Mouse (Mus musculus) neural tube, embryonic 14.5 days (tissue): Measurements from ENCODE around the gene Atp6v1g2. TPM values are rescaled to one million over a fixed set of nuclear protein-coding genes. Genes with fewer than 3 reads are reported as not detected.

ENCODE experiments used
- ATAC-seq: fragments of 200-750 bp; cut with Nextera tagmentation; 2 replicates; pipeline ENCODE4 v1.8.0; 2017; ENCODE audit warnings: low read depth, mild to moderate bottlenecking, moderate TSS enrichment, moderate library complexity
- H3K27ac ChIP-seq: fragments of 300-500 bp; sonication (generic); 2 replicates; pipeline ENCODE4 v1.5.1; 2014; ENCODE audit warnings: low read depth, mild to moderate bottlenecking, control low read depth, low read length, moderate library complexity, mixed read lengths
- H3K27me3 ChIP-seq: fragments of 300-500 bp; sonication (generic); 2 replicates; pipeline ENCODE4 v1.6.1; 2014; ENCODE audit warnings: low read length; ENCODE audit not compliant: control insufficient read depth, insufficient read depth
- H3K36me3 ChIP-seq: fragments of 300-500 bp; sonication (generic); 2 replicates; pipeline ENCODE4 v1.6.1; 2014; ENCODE audit warnings: low read length, mixed read lengths; ENCODE audit not compliant: control insufficient read depth, insufficient read depth
- H3K4me1 ChIP-seq: fragments of 300-500 bp; sonication (generic); 2 replicates; pipeline ENCODE4 v1.6.1; 2014; ENCODE audit warnings: low read length; ENCODE audit not compliant: control insufficient read depth, insufficient read depth
- H3K4me2 ChIP-seq: fragments of 300-500 bp; sonication (generic); 2 replicates; pipeline ENCODE4 v1.6.1; 2014; ENCODE audit warnings: mild to moderate bottlenecking, low read depth, low read length, control low read depth
- H3K4me3 ChIP-seq: fragments of 300-500 bp; sonication (generic); 2 replicates; pipeline ENCODE4 v1.5.1; 2014; ENCODE audit warnings: low read depth, low read length, control low read depth, mixed read lengths
- H3K9ac ChIP-seq: fragments of 300-500 bp; sonication (generic); replicated peaks from 2 replicates; pipeline ENCODE4 v1.6.1; 2014; ENCODE audit warnings: low read depth, mild to moderate bottlenecking, control low read depth, low read length, mixed read lengths
- H3K9me3 ChIP-seq: fragments of 300-500 bp; sonication (generic); 2 replicates; pipeline ENCODE4 v1.6.1; 2016; ENCODE audit warnings: low read length; ENCODE audit not compliant: control insufficient read depth
- WGBS: fragments of 180-500 bp; shearing (Covaris S2); extraction: QIAGEN DNeasy Blood & Tissue Kit; methylation state at CpG from one replicate; pipeline ENCODE4 v1.1.7; 2014; 5-methylcytosine and 5-hydroxymethylcytosine counted together
- polyA plus RNA-seq: library from polyadenylated mRNA; unstranded; fragments of >200 nt; fragmentation: Nextera tagmentation; extraction: Ambion mirVana; gene quantifications from 2 replicates; pipeline ENCODE4 v1.2.1, GENCODE M21; 2014

Gene Atp6v1g2
- polyA plus RNA-seq, 1 experiment from 2014 or later: 154 TPM

GRCm38 (mm10) chr17:35218516-35219193 lies 14.8 kb upstream of the Atp6v1g2 start:
- Histone ChIP-seq H3K9me3 (no peaks in the 10 kb centered on the region), H3K4me1 (no peaks in the 10 kb centered on the region), H3K36me3 (peaks cover 9% of the 10 kb centered on the region; the same call in 1 of the 2 replicates), H3K27me3 (no peaks in the 10 kb centered on the region), H3K4me3 (no peak overlapping the region), H3K9ac (no peak overlapping the region), H3K4me2 (no peak overlapping the region), H3K27ac (no peak overlapping the region)
- 82% methylated on average over 18 of the region's 18 CpGs for WGBS
- no peak for ATAC-seq

GRCm38 (mm10) chr17:35219601-35220041 lies 13.8 kb upstream of the Atp6v1g2 start:
- no peaks in the 10 kb centered on the region for H3K27me3 ChIP-seq
- no peak overlapping the region for H3K27ac ChIP-seq
- no peak for ATAC-seq
- H3K9ac ChIP-seq: no peak overlapping the region
- no peak overlapping the region for H3K4me2 ChIP-seq
- 90% methylated on average over 6 of the region's 6 CpGs for WGBS
- no peak overlapping the region for H3K4me3 ChIP-seq
- no peaks in the 10 kb centered on the region for H3K9me3 ChIP-seq
- H3K4me1 ChIP-seq: no peaks in the 10 kb centered on the region
- peaks cover 9% of the 10 kb centered on the region; the same call in 1 of the 2 replicates for H3K36me3 ChIP-seq

GRCm38 (mm10) chr17:35220156-35220952 lies 13.1 kb upstream of the Atp6v1g2 start, which contains the start of gene Gm16181:
Gm16181 (plus strand) TSS chr17:35220834.
- Histone ChIP-seq H3K4me2 (no peak within 1 kb of the TSS), H3K27ac (no peak within 1 kb of the TSS), H3K9me3 (no peaks in the 10 kb centered on the region), H3K36me3 (peaks cover 9% of the 10 kb centered on the region; the same call in 1 of the 2 replicates), H3K9ac (no peak within 1 kb of the TSS), H3K4me1 (no peaks in the 10 kb centered on the region), H3K27me3 (no peaks in the 10 kb centered on the region), H3K4me3 (no peak within 1 kb of the TSS)
- WGBS: 85% methylated on average over 28 of the region's 28 CpGs
- ATAC-seq: no peak

- 74% methylated on average over 6 of the region's 6 CpGs for WGBS
These were observed 11.2 kb upstream of the Atp6v1g2 start for GRCm38 (mm10) chr17:35222299-35222698.

GRCm38 (mm10) chr17:35224641-35225040 lies 8.8 kb upstream of the Atp6v1g2 start:
- Histone ChIP-seq H3K4me3 (no peak overlapping the region), H3K9me3 (no peaks in the 10 kb centered on the region), H3K36me3 (peaks cover 22% of the 10 kb centered on the region), H3K4me1 (no peaks in the 10 kb centered on the region), H3K27ac (no peak overlapping the region), H3K4me2 (no peak overlapping the region), H3K9ac (no peak overlapping the region), H3K27me3 (no peaks in the 10 kb centered on the region)
- no peak for ATAC-seq
- 95% methylated on average over 4 of the region's 4 CpGs for WGBS

More at GRCm38 (mm10) chr17:35222299-35222698, 11.2 kb upstream of the Atp6v1g2 start:
- 0 out of 2 replicates have a peak overlapping the region, but pooled peaks have one; percentile 10 for H3K27ac ChIP-seq
- no peak overlapping the region for H3K4me2 ChIP-seq
- peaks cover 9% of the 10 kb centered on the region; the same call in 1 of the 2 replicates for H3K36me3 ChIP-seq
- no peaks in the 10 kb centered on the region for H3K9me3 ChIP-seq
- no peaks in the 10 kb centered on the region for H3K4me1 ChIP-seq
- no peak for ATAC-seq
- no peak overlapping the region for H3K4me3 ChIP-seq
- no peak overlapping the region for H3K9ac ChIP-seq
- H3K27me3 ChIP-seq: no peaks in the 10 kb centered on the region

- Histone ChIP-seq H3K27ac (no peak overlapping the region), H3K9me3 (no peaks in the 10 kb centered on the region), H3K27me3 (no peaks in the 10 kb centered on the region), H3K36me3 (peaks cover 21% of the 10 kb centered on the region), H3K9ac (no peak overlapping the region), H3K4me3 (no peak overlapping the region), H3K4me1 (no peaks in the 10 kb centered on the region), H3K4me2 (no peak overlapping the region)
- no peak for ATAC-seq
- 96% methylated on average over 5 of the region's 5 CpGs for WGBS
These were observed 8.0 kb upstream of the Atp6v1g2 start for GRCm38 (mm10) chr17:35225456-35225855.

- no peaks in the 10 kb centered on the region for H3K27me3 ChIP-seq
- H3K27ac ChIP-seq: no peak overlapping the region
- ATAC-seq: no peak
- no peak overlapping the region for H3K9ac ChIP-seq
- H3K9me3 ChIP-seq: no peaks in the 10 kb centered on the region
- 94% methylated on average over 14 of the region's 14 CpGs for WGBS
- peaks cover 22% of the 10 kb centered on the region for H3K36me3 ChIP-seq
- no peak overlapping the region for H3K4me3 ChIP-seq
- no peaks in the 10 kb centered on the region for H3K4me1 ChIP-seq
- H3K4me2 ChIP-seq: no peak overlapping the region
These were observed 6.9 kb upstream of the Atp6v1g2 start for GRCm38 (mm10) chr17:35226561-35227046.

GRCm38 (mm10) chr17:35231022-35231421 lies 2.4 kb upstream of the Atp6v1g2 start:
- no peak for ATAC-seq
- no peak overlapping the region for H3K9ac ChIP-seq
- no peak overlapping the region for H3K27ac ChIP-seq
- peaks cover 20% of the 10 kb centered on the region; the same call in 1 of the 2 replicates for H3K36me3 ChIP-seq
- no peak overlapping the region for H3K4me3 ChIP-seq
- WGBS: 93% methylated on average over 10 of the region's 10 CpGs
- H3K4me1 ChIP-seq: peaks cover 8% of the 10 kb centered on the region; the same call in 1 of the 2 replicates
- no peaks in the 10 kb centered on the region for H3K9me3 ChIP-seq
- H3K27me3 ChIP-seq: no peaks in the 10 kb centered on the region
- no peak overlapping the region for H3K4me2 ChIP-seq
